Mouse (Mus musculus): ENCODE results near the gene Lmf1.

Gene Lmf1

DNA sequence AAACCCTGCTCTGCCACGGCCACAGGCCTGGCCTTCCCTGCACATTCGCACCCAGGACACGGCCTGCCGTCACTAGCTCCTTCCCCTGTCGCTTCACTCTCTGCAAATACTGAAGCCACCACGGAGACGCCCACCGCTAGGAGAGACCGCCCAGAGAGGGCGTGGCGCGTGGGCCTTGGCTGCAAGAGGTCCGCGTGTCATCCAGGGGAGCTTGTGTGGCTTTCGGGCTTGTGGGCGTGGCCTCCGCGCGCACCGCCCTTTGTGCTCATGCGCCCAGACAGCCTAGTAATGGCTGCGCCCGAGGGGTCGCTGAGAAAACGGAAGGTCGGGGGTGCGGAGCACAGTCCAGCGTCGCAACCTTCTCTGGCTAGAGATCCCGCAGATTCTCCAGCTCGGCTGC, at the start of gene Lmf1:
TSS of gene Lmf1 (plus strand) at position 166 of the 400 bp plus-strand sequence.
- peak; percentile 96 to 97 for DNase-seq

GRCm38 (mm10) chr17:25530357-25531022, 48.4 kb upstream of the Lmf1 start:
- peak; percentile 34 to 37 for DNase-seq

GRCm38 (mm10) chr17:25538945-25539875, 39.7 kb upstream of the Lmf1 start:
- peak; percentile 38 to 56 for DNase-seq

GRCm38 (mm10) chr17:25540731-25541130, 38.2 kb upstream of the Lmf1 start:
- no peak for DNase-seq

DNA sequence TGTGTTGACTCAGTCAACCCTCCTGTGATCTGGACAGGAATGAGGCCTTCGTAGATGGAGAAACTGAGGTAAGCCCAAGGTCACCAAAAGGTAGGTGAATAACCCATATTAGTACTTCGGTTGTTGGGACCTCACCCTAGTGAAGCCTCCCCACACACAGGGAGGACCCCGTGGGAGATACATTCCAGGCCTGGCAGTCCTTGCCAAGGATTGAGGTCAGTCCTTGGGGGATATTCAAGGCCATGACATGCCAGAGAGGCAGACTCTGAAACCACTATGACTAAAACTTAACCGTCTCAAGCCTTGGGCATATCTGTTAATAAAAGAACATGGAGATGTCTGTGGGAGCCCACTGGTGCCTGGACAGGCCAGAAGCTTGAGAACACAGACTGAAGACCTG, 37.1 kb upstream of the Lmf1 start:
- no peak for DNase-seq

GRCm38 (mm10) chr17:25547026-25547425, 31.9 kb upstream of the Lmf1 start:
- DNase-seq: no peak

- no peak for DNase-seq
Measured at GRCm38 (mm10) chr17:25550020-25550419, 28.9 kb upstream of the Lmf1 start.

GRCm38 (mm10) chr17:25551313-25551712, 27.6 kb upstream of the Lmf1 start:
- no peak for DNase-seq

GRCm38 (mm10) chr17:25555159-25555558, 23.7 kb upstream of the Lmf1 start:
- DNase-seq: no peak

GRCm38 (mm10) chr17:25555666-25556629, 22.9 kb upstream of the Lmf1 start:
- DNase-seq: no peak

- peak in 1 of 2 experiments; percentile 25 for DNase-seq
Measured at GRCm38 (mm10) chr17:25556630-25557354, 22.1 kb upstream of the Lmf1 start.

DNA sequence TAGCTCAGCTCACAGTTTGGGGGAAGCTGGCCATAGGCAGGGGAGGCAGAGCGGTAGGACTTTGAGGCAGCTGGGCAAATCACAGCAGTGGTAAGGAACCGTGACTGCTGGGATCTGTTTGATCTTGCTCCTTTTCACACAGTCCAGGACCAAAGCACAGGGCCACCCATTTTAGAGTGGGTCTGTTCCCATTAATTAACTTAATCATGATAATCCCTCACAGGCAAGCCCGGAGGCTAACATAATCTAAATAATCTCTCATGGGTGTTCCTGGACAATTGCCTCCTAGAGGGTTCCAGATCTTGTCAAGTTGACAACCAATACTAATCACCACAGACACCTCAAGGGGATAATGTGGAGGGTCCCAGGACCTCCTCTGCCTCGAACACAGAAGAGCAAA, 19.3 kb upstream of the Lmf1 start:
- DNase-seq: no peak

- no peak for DNase-seq
Measured at GRCm38 (mm10) chr17:25560554-25561222, 18.2 kb upstream of the Lmf1 start.

DNA sequence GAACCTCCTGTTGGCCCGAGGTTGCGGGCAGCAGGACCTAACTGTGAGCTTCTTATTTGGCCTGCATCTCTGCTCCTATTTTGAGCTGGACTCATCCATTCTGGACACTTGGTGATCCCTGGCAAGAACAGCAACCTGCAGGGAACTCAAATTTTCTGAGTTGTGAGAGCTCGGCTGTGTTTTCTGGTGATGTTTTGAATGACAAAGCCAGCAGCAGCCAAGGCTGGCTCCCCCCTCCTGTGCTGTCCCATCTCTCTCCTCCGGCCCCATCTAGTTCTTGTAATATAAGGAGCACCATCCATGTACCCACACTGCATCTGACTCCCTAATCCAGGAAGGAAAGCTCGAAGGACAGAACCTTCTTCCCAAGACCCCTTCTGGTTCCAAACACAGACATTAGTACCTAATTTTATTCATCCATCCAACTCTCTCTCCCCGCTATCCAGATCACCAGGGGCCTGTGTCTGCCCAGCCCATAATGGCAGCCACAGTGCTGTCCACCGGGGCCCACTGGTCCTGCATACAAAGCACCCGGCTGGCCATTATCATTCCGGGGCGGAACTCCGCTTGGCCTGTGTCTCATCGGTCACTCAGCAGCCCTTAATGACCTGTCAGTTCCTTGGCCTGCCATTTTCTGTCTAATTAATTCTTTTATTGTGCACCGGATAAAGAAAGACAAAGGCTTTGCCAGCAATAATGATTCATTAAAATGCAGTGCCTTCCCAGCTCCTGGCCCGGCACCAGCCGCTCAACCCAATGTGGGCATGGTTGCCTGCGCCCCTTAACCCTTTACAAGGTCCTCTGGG, 17.5 kb upstream of the Lmf1 start:
- DNase-seq: peak in 1 of 2 experiments; percentile 62

DNA sequence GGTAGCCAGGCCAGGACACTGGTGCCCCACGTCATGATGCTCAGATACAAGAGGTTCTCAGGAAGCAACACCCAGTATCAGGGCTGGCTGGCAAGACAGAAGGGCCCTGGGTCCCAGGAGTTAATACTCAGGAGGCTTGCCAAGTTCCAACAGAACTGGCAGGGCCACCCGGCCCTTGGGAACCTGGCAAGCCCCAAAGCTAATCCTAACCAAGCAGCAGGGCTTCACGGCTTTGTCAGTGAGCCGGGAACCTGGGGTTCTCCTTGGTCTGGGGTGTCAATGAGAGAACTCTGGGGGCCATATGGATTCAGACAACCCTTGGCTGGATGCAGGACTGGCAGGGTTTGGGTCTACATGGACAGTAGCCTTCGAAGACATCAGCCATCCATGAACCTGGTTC, 14.4 kb upstream of the Lmf1 start:
- peak in 1 of 2 experiments; percentile 42 for DNase-seq

- peak; percentile 50 to 58 for DNase-seq
Measured at GRCm38 (mm10) chr17:25565244-25565643, 13.6 kb upstream of the Lmf1 start.

DNA sequence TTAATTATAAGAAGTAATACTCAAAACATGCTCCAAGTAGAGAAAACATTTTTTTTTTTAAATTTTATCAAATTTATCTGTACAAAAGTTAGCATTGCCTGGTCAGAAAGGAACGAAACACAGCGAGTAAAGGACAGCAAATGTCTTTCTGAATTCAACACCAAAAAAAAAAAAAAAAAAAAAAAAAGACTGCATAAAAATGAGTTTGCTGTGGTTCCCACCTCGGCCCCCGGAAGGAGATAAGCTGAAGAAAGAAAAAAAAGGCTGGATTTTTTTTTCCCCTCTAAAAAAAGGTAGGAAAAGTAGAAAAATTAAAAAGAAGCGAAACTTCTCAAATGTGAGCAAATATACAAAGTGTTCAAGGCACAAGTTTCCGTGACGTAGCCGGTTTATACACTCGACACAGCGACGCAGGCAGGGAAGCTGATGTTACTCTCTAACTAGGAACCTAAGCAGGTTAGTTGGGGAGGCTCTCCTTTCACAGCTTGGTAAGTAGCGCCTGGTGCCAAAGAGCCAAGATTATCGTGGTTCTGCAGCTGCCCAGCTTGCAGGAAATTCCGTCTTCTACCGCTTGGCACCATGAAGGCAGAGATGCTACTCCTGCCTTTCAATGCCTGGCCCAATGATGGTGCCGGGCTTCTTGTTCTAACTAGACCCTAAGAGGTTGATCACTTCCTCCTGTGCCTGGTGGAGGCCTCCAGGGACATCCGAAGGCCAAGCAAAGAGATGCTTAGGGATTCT, 12.9 kb upstream of the Lmf1 start:
- no peak for DNase-seq

DNA sequence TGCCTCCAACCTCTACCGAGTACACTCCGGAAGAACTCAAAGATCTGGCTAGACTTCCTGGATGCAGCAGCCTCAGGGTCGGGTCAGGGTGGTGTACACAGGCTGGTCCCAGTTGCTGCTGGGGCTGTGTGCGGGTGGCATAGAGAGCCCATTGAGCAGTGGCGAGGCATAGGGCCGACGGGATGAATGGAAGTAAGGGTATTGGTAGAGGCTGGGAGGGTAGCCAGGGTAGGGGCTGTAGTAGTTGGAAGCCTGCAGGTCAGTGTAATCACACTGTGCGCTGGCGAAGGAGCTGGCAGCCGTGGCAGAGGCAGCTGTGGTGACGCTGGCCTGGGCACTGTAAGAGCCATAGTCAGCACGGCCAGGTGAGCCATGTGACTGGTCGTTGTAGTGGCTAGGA, 11.6 kb upstream of the Lmf1 start:
- peak in 1 of 2 experiments; percentile 29 for DNase-seq

DNA sequence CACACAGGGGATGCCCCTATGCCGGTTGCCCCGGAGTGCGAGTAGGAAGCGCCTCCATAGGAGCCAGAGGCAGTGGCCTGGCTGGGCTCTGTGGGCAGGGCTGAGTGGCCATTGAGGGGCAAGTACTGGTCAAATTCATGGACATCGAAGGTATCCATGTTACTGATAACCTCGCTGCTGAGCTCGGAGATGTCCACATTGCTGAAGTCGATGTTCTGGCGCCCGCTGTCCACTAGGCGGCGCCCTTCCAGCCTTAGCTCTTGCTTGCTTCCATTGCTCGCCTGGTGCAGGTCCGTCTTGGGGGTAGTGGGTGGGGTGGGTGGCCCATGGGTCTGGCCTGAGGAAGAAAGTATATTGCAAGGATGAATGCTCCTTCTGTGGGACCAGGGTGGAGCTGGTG, 11.1 kb upstream of the Lmf1 start:
- DNase-seq: peak; percentile 81 to 87

DNA sequence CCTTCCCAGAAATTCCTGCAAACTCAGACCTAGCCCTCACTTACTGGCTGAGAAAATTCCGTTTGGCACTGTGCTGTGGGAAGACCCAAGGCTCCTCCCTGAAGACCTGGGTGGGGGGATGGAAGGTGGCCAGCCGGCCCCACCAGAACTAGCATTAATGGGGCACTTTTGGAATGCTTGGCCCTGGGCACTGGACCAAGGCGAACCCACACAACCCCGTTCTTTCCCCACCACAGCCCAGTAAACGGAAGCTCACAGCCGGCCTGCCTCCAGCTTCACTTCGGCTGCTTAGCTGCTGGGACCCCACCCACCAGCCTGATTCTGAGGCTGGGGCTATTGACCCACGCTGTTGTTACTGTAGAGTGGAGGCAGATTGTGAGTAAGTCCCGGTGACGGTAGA, 10.7 kb upstream of the Lmf1 start:
- peak in 1 of 2 experiments; percentile 47 for DNase-seq

Data from cerebellum, postnatal 14 days (tissue).